Comparison of ENCODE assay signal across 11 mouse cellular contexts in the genomic region with DNA sequence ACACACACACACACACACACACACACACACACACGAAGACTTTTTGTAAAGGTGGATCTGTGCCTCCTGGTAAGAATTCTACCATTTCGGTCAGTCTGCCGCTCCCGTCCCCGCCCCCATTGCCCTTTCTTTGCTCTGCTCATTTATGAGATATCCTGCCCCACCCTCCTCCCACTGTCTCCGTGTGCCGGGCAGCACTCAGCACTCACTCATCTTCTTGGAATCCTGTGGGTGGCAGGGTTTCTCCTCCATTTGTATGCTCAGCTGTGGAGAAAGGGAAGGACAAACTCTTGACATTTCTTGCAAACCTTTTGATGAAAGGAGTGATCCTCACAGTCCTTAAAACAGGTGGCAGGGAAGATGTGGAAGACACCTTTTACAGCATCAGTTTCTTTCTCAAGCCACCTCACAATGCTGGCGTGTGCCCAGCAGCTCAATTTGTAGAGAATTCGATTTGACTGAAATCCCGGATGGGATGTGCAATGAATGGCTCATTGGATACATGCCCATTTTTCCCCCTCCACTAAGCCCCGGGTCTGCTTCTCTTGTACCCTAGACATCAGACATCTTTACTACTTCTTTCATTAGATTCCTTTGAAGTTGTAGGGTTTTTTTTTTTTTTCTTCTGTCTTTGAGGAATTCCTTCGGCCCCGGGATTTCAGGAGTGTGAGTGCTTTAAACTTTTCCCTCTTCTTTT.
DNase-seq lines count a peak whose midpoint lies in the region; ATAC-seq and TF ChIP-seq lines count a peak whose summit lies in the region.
"Had no signal": no experiment of that assay in that cellular context is flagged by ENCODE, and none has a peak within 500 bp of the region (broad histone marks: within the 10 kb centered on the region; RNA-seq: fewer than 3 reads in every experiment).

No protein-coding gene starts in this region.

- intact Hi-C loops in heart, postnatal 14 days (cut with DNase I): no loop called here
- intact Hi-C loops in heart, adult 2 months (cut with DNase I): loop anchor here (5.0 kb wide), 1 partner anchor 38 kb away; no protein-coding TSS in a partner anchor

- TF ChIP-seq POLR2A in heart, adult 2 months (IDR thresholded peaks at IDR 0.05; ENCODE audit: insufficient read depth, low read depth, low read length): no peak

- no peak for ATAC-seq in forebrain, embryonic 15.5 days (replicated peaks)
- peak; percentile 75 for ATAC-seq in midbrain, embryonic 16.5 days

- TF ChIP-seq CTCF in heart, adult 2 months (IDR thresholded peaks at IDR 0.05): no peak

- TF ChIP-seq EP300 in heart, adult 2 months (IDR thresholded peaks at IDR 0.05; ENCODE audit: insufficient read depth, low read depth, low read length): no peak

- DNase-seq in heart, postnatal 14 days: peak; percentile 7 to 10
- DNase-seq in heart, adult 2 months: no peak
- peak; percentile 6 for DNase-seq in right cerebral cortex, adult 18-20 months
- DNase-seq in right cerebral cortex, postnatal 14 days: no peak
- DNase-seq in embryo, embryonic 10.5 days (ENCODE audit: low spot score): no peak
- no peak for DNase-seq in retina, postnatal 1 day
- DNase-seq: thymus, adult 18-20 months had no signal

- H3K4me2 ChIP-seq in forebrain, embryonic 15.5 days (replicated peaks): peak overlapping the region; percentile 27
- H3K4me2 ChIP-seq in midbrain, embryonic 16.5 days (ENCODE audit: low read length): peak overlapping the region; percentile 0; the same call in 1 of the 2 replicates
- H3K4me2 ChIP-seq: embryonic facial prominence, embryonic 12.5 days; limb, embryonic 15.5 days had no signal

- H3K9ac ChIP-seq in heart, adult 2 months (ENCODE audit: low read depth, low read length): no peak overlapping the region
- H3K9ac ChIP-seq in forebrain, embryonic 15.5 days (replicated peaks): no peak overlapping the region
- no peak overlapping the region for H3K9ac ChIP-seq in midbrain, embryonic 16.5 days (ENCODE audit: low read depth, low read length)
- H3K9ac ChIP-seq: embryonic facial prominence, embryonic 12.5 days; limb, embryonic 15.5 days had no signal

- no peaks in the 10 kb centered on the region for H3K27me3 ChIP-seq in heart, adult 2 months (ENCODE audit: control insufficient read depth, insufficient read depth, low read length)
- no peaks in the 10 kb centered on the region for H3K27me3 ChIP-seq in forebrain, embryonic 15.5 days
- H3K27me3 ChIP-seq in midbrain, embryonic 16.5 days (ENCODE audit: control insufficient read depth, insufficient read depth, low read depth, low read length): no peaks in the 10 kb centered on the region
- H3K27me3 ChIP-seq: embryonic facial prominence, embryonic 12.5 days; limb, embryonic 15.5 days had no signal

- no peaks in the 10 kb centered on the region for H3K79me2 ChIP-seq in heart, adult 2 months (replicated peaks; ENCODE audit: control insufficient read depth, insufficient read depth, low read length)

- H3K9me3 ChIP-seq in forebrain, embryonic 15.5 days: no peaks in the 10 kb centered on the region
- no peaks in the 10 kb centered on the region for H3K9me3 ChIP-seq in midbrain, embryonic 16.5 days (replicated peaks; ENCODE audit: control insufficient read depth, low read length, poor library complexity, severe bottlenecking)
- H3K9me3 ChIP-seq: embryonic facial prominence, embryonic 12.5 days; limb, embryonic 15.5 days had no signal

- H3K4me1 ChIP-seq in heart, adult 2 months (ENCODE audit: control insufficient read depth, insufficient read depth, low read length): no peaks in the 10 kb centered on the region
- H3K4me1 ChIP-seq in forebrain, embryonic 15.5 days: peaks cover 9% of the 10 kb centered on the region
- no peaks in the 10 kb centered on the region for H3K4me1 ChIP-seq in midbrain, embryonic 16.5 days (ENCODE audit: control insufficient read depth, insufficient read depth, low read length)
- H3K4me1 ChIP-seq: embryonic facial prominence, embryonic 12.5 days; limb, embryonic 15.5 days had no signal

- no peaks in the 10 kb centered on the region for H3K36me3 ChIP-seq in heart, adult 2 months (ENCODE audit: control insufficient read depth, insufficient read depth, low read length)
- no peaks in the 10 kb centered on the region for H3K36me3 ChIP-seq in forebrain, embryonic 15.5 days
- no peaks in the 10 kb centered on the region for H3K36me3 ChIP-seq in midbrain, embryonic 16.5 days (ENCODE audit: control insufficient read depth, insufficient read depth, low read length)
- H3K36me3 ChIP-seq: embryonic facial prominence, embryonic 12.5 days; limb, embryonic 15.5 days had no signal

- WGBS in heart, adult 2 months: 62% methylated on average over 13 of the region's 13 CpGs
- WGBS in forebrain, embryonic 15.5 days: 40% methylated on average over 13 of the region's 13 CpGs
- 44% methylated on average over 13 of the region's 13 CpGs for WGBS in midbrain, embryonic 16.5 days

- H3K4me3 ChIP-seq in heart, adult 2 months: no peak overlapping the region
- no peak overlapping the region for H3K4me3 ChIP-seq in forebrain, embryonic 15.5 days
- no peak overlapping the region for H3K4me3 ChIP-seq in midbrain, embryonic 16.5 days (ENCODE audit: low read depth, low read length)
- H3K4me3 ChIP-seq: embryonic facial prominence, embryonic 12.5 days; limb, embryonic 15.5 days had no signal

- H3K27ac ChIP-seq in heart, adult 2 months: no peak overlapping the region
- H3K27ac ChIP-seq in forebrain, embryonic 15.5 days (replicated peaks): no peak overlapping the region
- H3K27ac ChIP-seq in midbrain, embryonic 16.5 days (ENCODE audit: low read length): no peak overlapping the region
- H3K27ac ChIP-seq: embryonic facial prominence, embryonic 12.5 days; limb, embryonic 15.5 days had no signal

Comparison
In these comparisons a context has a peak if more than half of its experiments do, and no peak if none do; other contexts are left out.
1. DNase-seq: peak in heart, postnatal 14 days (2 of 2) and right cerebral cortex, adult 18-20 months (single experiment); none in heart, adult 2 months (0 of 2), right cerebral cortex, postnatal 14 days (single experiment), embryo, embryonic 10.5 days (single experiment) and retina, postnatal 1 day (single experiment).